Mouse (Mus musculus): ENCODE measurements at regions not wholly inside any gene's neighbourhood (a gene's known extent, or its start where the extent isn't known, plus 50 kb on each side); places are given as distances from the start of the nearest gene placed in this dataset.
"Not testable (repeated sequence)": the region's sequence is repeated elsewhere in the genome, so short reads cannot be mapped to it uniquely, and the experiment has no call there.

GRCm38 (mm10) chr1:142108826-142109225, 1531.6 kb upstream of the B3galt2 start:
- ATAC-seq (ENCODE audit: insufficient number of reproducible peaks, low FRiP score, low TSS enrichment, low read depth); H3K9ac ChIP-seq (ENCODE audit: low read length); H3K9me3 ChIP-seq (ENCODE audit: control insufficient read depth, low read length); H3K27me3 ChIP-seq (ENCODE audit: control insufficient read depth, insufficient read depth, low read length); H3K4me3 ChIP-seq (ENCODE audit: low read depth, low read length); H3K36me3 ChIP-seq (ENCODE audit: control insufficient read depth, insufficient read depth, low read length); DNase-seq (ENCODE audit: low spot score); H3K4me2 ChIP-seq (ENCODE audit: low read depth, severe bottlenecking); H3K4me1 ChIP-seq (ENCODE audit: control insufficient read depth, insufficient read depth, low read length); H3K27ac ChIP-seq (replicated peaks; ENCODE audit: low read depth, low read length): not testable (repeated sequence)
- WGBS = 13% methylated on average over 3 of the region's 3 CpGs

GRCm38 (mm10) chr1:142157310-142157709, 1483.2 kb upstream of the B3galt2 start:
- ATAC-seq (ENCODE audit: insufficient number of reproducible peaks, low FRiP score, low TSS enrichment, low read depth) = no peak
- Histone ChIP-seq H3K27me3 (ENCODE audit: control insufficient read depth, insufficient read depth, low read length) (no peaks in the 10 kb centered on the region), H3K36me3 (ENCODE audit: control insufficient read depth, insufficient read depth, low read length) (no peaks in the 10 kb centered on the region), H3K9ac (ENCODE audit: low read length) (no peak overlapping the region), H3K4me2 (ENCODE audit: low read depth, severe bottlenecking) (no peak overlapping the region), H3K27ac (replicated peaks; ENCODE audit: low read depth, low read length) (no peak overlapping the region), H3K4me1 (ENCODE audit: control insufficient read depth, insufficient read depth, low read length) (no peaks in the 10 kb centered on the region), H3K9me3 (ENCODE audit: control insufficient read depth, low read length) (no peaks in the 10 kb centered on the region), H3K4me3 (ENCODE audit: low read depth, low read length) (no peak overlapping the region)
- DNase-seq (ENCODE audit: low spot score) = no peak
- WGBS = 79% methylated on average over 2 of the region's 2 CpGs

DNA sequence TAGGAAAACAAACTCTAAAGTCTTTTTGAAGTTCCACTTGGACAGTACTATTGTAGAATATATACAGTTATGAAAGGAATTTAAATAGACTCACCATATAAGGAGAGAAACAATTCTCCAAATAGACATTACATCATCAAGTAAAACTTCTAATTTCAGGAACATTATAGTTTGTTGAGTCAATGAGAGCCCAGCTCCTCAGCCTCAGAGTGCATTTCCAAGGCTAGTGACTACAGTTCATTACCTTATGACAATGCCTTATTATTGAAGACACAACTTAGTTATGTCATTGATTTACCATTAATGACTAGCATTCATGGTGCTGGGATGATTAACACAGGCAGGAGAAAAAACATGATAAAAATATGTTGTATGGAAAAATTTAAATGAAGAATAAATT, 1481.0 kb upstream of the B3galt2 start:
- Histone ChIP-seq H3K9ac (ENCODE audit: low read length) (no peak overlapping the region), H3K4me3 (ENCODE audit: low read depth, low read length) (no peak overlapping the region), H3K4me2 (ENCODE audit: low read depth, severe bottlenecking) (no peak overlapping the region), H3K27ac (replicated peaks; ENCODE audit: low read depth, low read length) (no peak overlapping the region), H3K36me3 (ENCODE audit: control insufficient read depth, insufficient read depth, low read length) (no peaks in the 10 kb centered on the region), H3K4me1 (ENCODE audit: control insufficient read depth, insufficient read depth, low read length) (no peaks in the 10 kb centered on the region), H3K9me3 (ENCODE audit: control insufficient read depth, low read length) (no peaks in the 10 kb centered on the region), H3K27me3 (ENCODE audit: control insufficient read depth, insufficient read depth, low read length) (no peaks in the 10 kb centered on the region)
- no peak for ATAC-seq (ENCODE audit: insufficient number of reproducible peaks, low FRiP score, low TSS enrichment, low read depth)
- no peak for DNase-seq (ENCODE audit: low spot score)

GRCm38 (mm10) chr1:142166945-142167344, 1473.5 kb upstream of the B3galt2 start:
- ATAC-seq (ENCODE audit: insufficient number of reproducible peaks, low FRiP score, low TSS enrichment, low read depth) (0 out of 2 replicates have a peak, but pooled peaks have one; percentile 52), DNase-seq (ENCODE audit: low spot score) (no peak)
- H3K4me3 ChIP-seq (ENCODE audit: low read depth, low read length) = no peak overlapping the region
- H3K4me1 ChIP-seq (ENCODE audit: control insufficient read depth, insufficient read depth, low read length) = no peaks in the 10 kb centered on the region
- no peak overlapping the region for H3K9ac ChIP-seq (ENCODE audit: low read length)
- H3K27me3 ChIP-seq (ENCODE audit: control insufficient read depth, insufficient read depth, low read length) = no peaks in the 10 kb centered on the region
- H3K36me3 ChIP-seq (ENCODE audit: control insufficient read depth, insufficient read depth, low read length) = no peaks in the 10 kb centered on the region
- no peak overlapping the region for H3K27ac ChIP-seq (replicated peaks; ENCODE audit: low read depth, low read length)
- H3K9me3 ChIP-seq (ENCODE audit: control insufficient read depth, low read length) = no peaks in the 10 kb centered on the region
- H3K4me2 ChIP-seq (ENCODE audit: low read depth, severe bottlenecking) = no peak overlapping the region

- H3K4me2 ChIP-seq (ENCODE audit: low read depth, severe bottlenecking) = no peak overlapping the region
- no peak for DNase-seq (ENCODE audit: low spot score)
- H3K9ac ChIP-seq (ENCODE audit: low read length) = no peak overlapping the region
- no peaks in the 10 kb centered on the region for H3K27me3 ChIP-seq (ENCODE audit: control insufficient read depth, insufficient read depth, low read length)
- H3K36me3 ChIP-seq (ENCODE audit: control insufficient read depth, insufficient read depth, low read length) = no peaks in the 10 kb centered on the region
- 50% methylated on average over 1 of the region's 1 CpGs for WGBS
- H3K9me3 ChIP-seq (ENCODE audit: control insufficient read depth, low read length) = no peaks in the 10 kb centered on the region
- H3K4me1 ChIP-seq (ENCODE audit: control insufficient read depth, insufficient read depth, low read length) = no peaks in the 10 kb centered on the region
- no peak overlapping the region for H3K27ac ChIP-seq (replicated peaks; ENCODE audit: low read depth, low read length)
- H3K4me3 ChIP-seq (ENCODE audit: low read depth, low read length) = no peak overlapping the region
- peak; percentile 72; the same call in 1 of the 2 replicates for ATAC-seq (ENCODE audit: insufficient number of reproducible peaks, low FRiP score, low TSS enrichment, low read depth)
Observed at GRCm38 (mm10) chr1:142171134-142171533, 1469.3 kb upstream of the B3galt2 start.

- Histone ChIP-seq H3K4me2 (ENCODE audit: low read depth, severe bottlenecking) (no peak overlapping the region), H3K36me3 (ENCODE audit: control insufficient read depth, insufficient read depth, low read length) (no peaks in the 10 kb centered on the region), H3K27ac (replicated peaks; ENCODE audit: low read depth, low read length) (no peak overlapping the region), H3K9ac (ENCODE audit: low read length) (no peak overlapping the region), H3K9me3 (ENCODE audit: control insufficient read depth, low read length) (no peaks in the 10 kb centered on the region), H3K4me3 (ENCODE audit: low read depth, low read length) (no peak overlapping the region), H3K4me1 (ENCODE audit: control insufficient read depth, insufficient read depth, low read length) (no peaks in the 10 kb centered on the region), H3K27me3 (ENCODE audit: control insufficient read depth, insufficient read depth, low read length) (no peaks in the 10 kb centered on the region)
- WGBS = 77% methylated on average over 1 of the region's 1 CpGs
- ATAC-seq (ENCODE audit: insufficient number of reproducible peaks, low FRiP score, low TSS enrichment, low read depth) = no peak
- DNase-seq (ENCODE audit: low spot score) = no peak
Observed at GRCm38 (mm10) chr1:142214778-142215177, 1425.7 kb upstream of the B3galt2 start.

All from limb, embryonic 11.5 days (tissue).